Mouse (Mus musculus): ENCODE data around the gene Zfp788.
"Not testable (repeated sequence)": the region's sequence is repeated elsewhere in the genome, so short reads cannot be mapped to it uniquely, and the experiment has no call there.

Gene Zfp788

GRCm38 (mm10) chr7:41632409-41633220 is at the start of gene Zfp788:
Zfp788 (plus strand) TSS chr7:41633203.
- peak; percentile 92 for DNase-seq (ENCODE audit: low read depth)

GRCm38 (mm10) chr7:41587831-41588230 is 45.2 kb upstream of the Zfp788 start:
- DNase-seq (ENCODE audit: low read depth): not testable (repeated sequence)

GRCm38 (mm10) chr7:41598615-41599014 is 34.4 kb upstream of the Zfp788 start:
- no peak for DNase-seq (ENCODE audit: low read depth)

- peak; percentile 95 for DNase-seq (ENCODE audit: low read depth)
Observed at GRCm38 (mm10) chr7:41599034-41599813, 33.8 kb upstream of the Zfp788 start, which contains the start of gene 2610021A01Rik. 2610021A01Rik (plus strand) TSS chr7:41599230.

GRCm38 (mm10) chr7:41599932-41600548 is 33.0 kb upstream of the Zfp788 start:
- peak; percentile 13 for DNase-seq (ENCODE audit: low read depth)

GRCm38 (mm10) chr7:41611654-41612053 is 21.3 kb upstream of the Zfp788 start:
- no peak for DNase-seq (ENCODE audit: low read depth)

GRCm38 (mm10) chr7:41616241-41616640 is 16.8 kb upstream of the Zfp788 start:
- DNase-seq (ENCODE audit: low read depth): not testable (repeated sequence)

GRCm38 (mm10) chr7:41633221-41633984 is 400 bp downstream of the Zfp788 start:
- DNase-seq (ENCODE audit: low read depth): peak; percentile 94

GRCm38 (mm10) chr7:41674326-41674725 is 41.3 kb downstream of the Zfp788 start:
- not testable (repeated sequence) for DNase-seq (ENCODE audit: low read depth)
